Mouse (Mus musculus) cerebellum, adult 2 months (tissue): ENCODE results near the gene 4930512M02Rik.

ENCODE experiments used
- CTCF ChIP-seq: fragments of 200-500 bp; IDR thresholded peaks from 2 replicates; pipeline ENCODE4 v1.5.1; 2011; ENCODE audit warnings: low read depth, mild to moderate bottlenecking, control low read depth, low read length, moderate library complexity, borderline replicate concordance; ENCODE audit not compliant: insufficient read depth
- POLR2A ChIP-seq: fragments of 200-500 bp; IDR thresholded peaks from 2 replicates; pipeline ENCODE4 v1.6.1; 2011; ENCODE audit warnings: low read length, control low read depth, borderline replicate concordance; ENCODE audit not compliant: insufficient read depth

GRCm38 (mm10) chr11:11675063-11675462 is 47.4 kb upstream of the 4930512M02Rik start:
- TF ChIP-seq POLR2A (no peak), CTCF (no peak)
